Mouse (Mus musculus) liver, embryonic 14.5 days (tissue): Measurements from ENCODE around the gene Faap20. TPM values are rescaled to one million over a fixed set of nuclear protein-coding genes. Genes with fewer than 3 reads are reported as not detected.

Experiments used
- ATAC-seq: fragments of 200-750 bp; cut with Nextera tagmentation; 2 replicates; pipeline ENCODE4 v1.8.0; 2017; ENCODE audit warnings: moderate number of reproducible peaks, mild to moderate bottlenecking, moderate library complexity; ENCODE audit not compliant: insufficient read depth
- DNase-seq, 3 experiments: peaks; one replicate each; pipeline ENCODE4 v3.0.0-alpha.2; 2012 to 2013; ENCODE audit warnings: low read depth in 3 of 3, low spot score in 3 of 3
- H3K27ac ChIP-seq: fragments of 300-500 bp; sonication (generic); 2 replicates; pipeline ENCODE4 v1.5.1; 2014; ENCODE audit warnings: moderate library complexity, mild to moderate bottlenecking, control low read depth, inconsistent platforms
- H3K27me3 ChIP-seq: fragments of 300-500 bp; sonication (generic); 2 replicates; pipeline ENCODE4 v1.6.1; 2014; ENCODE audit warnings: mild to moderate bottlenecking, low read length, moderate library complexity; ENCODE audit not compliant: control insufficient read depth, insufficient read depth
- H3K36me3 ChIP-seq: fragments of 300-500 bp; sonication (generic); replicated peaks from 2 replicates; pipeline ENCODE4 v1.6.1; 2014; ENCODE audit warnings: low read depth; ENCODE audit not compliant: control insufficient read depth, insufficient read depth
- H3K4me1 ChIP-seq, 2 experiments: fragments of 200-500 bp in 1 of 2; fragments of 300-500 bp in 1 of 2; sonication (generic) in 1 of 2; replicated peaks; 2 replicates each; pipeline ENCODE4 v1.6.1; 2012 to 2014; ENCODE audit warnings: antibody characterized with exemption in 1 of 2, inconsistent platforms in 1 of 2, low read length in 1 of 2; ENCODE audit not compliant: control insufficient read depth in 2 of 2, insufficient read depth in 2 of 2
- H3K4me2 ChIP-seq: fragments of 300-500 bp; sonication (generic); 2 replicates; pipeline ENCODE4 v1.6.1; 2014; ENCODE audit warnings: low read depth, mild to moderate bottlenecking, control low read depth, moderate library complexity
- H3K4me3 ChIP-seq, 2 experiments: fragments of 200-500 bp in 1 of 2; fragments of 300-500 bp in 1 of 2; sonication (generic) in 1 of 2; 2 replicates each; pipeline ENCODE4 v1.5.1; 2012 to 2014; ENCODE audit warnings: low read depth in 2 of 2, low read length in 2 of 2, mild to moderate bottlenecking in 2 of 2, control low read depth in 1 of 2, inconsistent platforms in 1 of 2, moderate library complexity in 1 of 2; ENCODE audit not compliant: insufficient read depth in 1 of 2
- H3K9ac ChIP-seq: fragments of 300-500 bp; sonication (generic); replicated peaks from 2 replicates; pipeline ENCODE4 v1.6.1; 2014; ENCODE audit warnings: mild to moderate bottlenecking, control low read depth, moderate library complexity
- H3K9me3 ChIP-seq: fragments of 300-500 bp; sonication (generic); 2 replicates; pipeline ENCODE4 v1.6.1; 2016; ENCODE audit warnings: low read length, mixed read lengths; ENCODE audit not compliant: control insufficient read depth
- CTCF ChIP-seq: IDR thresholded peaks from 2 replicates; pipeline ENCODE4 v1.5.1; 2016; ENCODE audit warnings: antibody characterized with exemption, low read depth, control low read depth
- EP300 ChIP-seq: IDR thresholded peaks from 2 replicates; pipeline ENCODE4 v1.6.1; 2016; ENCODE audit warnings: antibody characterized with exemption, low read depth
- WGBS: fragments of 180-500 bp; shearing (Covaris S2); extraction: QIAGEN DNeasy Blood & Tissue Kit; methylation state at CpG from one replicate; pipeline ENCODE4 v1.1.7; 2014; ENCODE audit not compliant: insufficient replicate concordance; 5-methylcytosine and 5-hydroxymethylcytosine counted together
- polyA plus RNA-seq, 2 experiments: library from polyadenylated mRNA; depleted of rRNA in 1 of 2; stranded (reverse) in 1 of 2; unstranded in 1 of 2; fragments of >200 nt; fragmentation: Nextera tagmentation in 1 of 2; extraction: Ambion mirVana in 1 of 2; gene quantifications; 2 replicates each; pipeline versions ENCODE4 v1.2.1 to v1.2.3; 2012 to 2014

The Faap20 gene
- polyA plus RNA-seq, 2 experiments: 12.2 to 14.8 TPM

- Histone ChIP-seq H3K9me3 (no peaks in the 10 kb centered on the region), H3K27me3 (peaks cover 27% of the 10 kb centered on the region), H3K4me3 (peak overlapping the region; percentile 49 to 70), H3K9ac (no peak overlapping the region), H3K36me3 (no peaks in the 10 kb centered on the region), H3K4me2 (peak overlapping the region; percentile 79), H3K4me1 (peaks cover 5 to 41% of the 10 kb centered on the region in 2 experiments), H3K27ac (no peak overlapping the region)
- TF ChIP-seq CTCF: no peak
- TF ChIP-seq EP300: no peak
- WGBS: 7% methylated on average over 7 of the region's 7 CpGs
- DNase-seq (no peak), ATAC-seq (no peak)
Measured at GRCm38 (mm10) chr4:155221106-155221505, 28.5 kb upstream of the Faap20 start.

GRCm38 (mm10) chr4:155221599-155222551 is 27.7 kb upstream of the Faap20 start:
- Histone ChIP-seq H3K4me1 (peaks cover 5 to 34% of the 10 kb centered on the region in 2 experiments), H3K27ac (no peak overlapping the region), H3K9me3 (no peaks in the 10 kb centered on the region), H3K4me2 (peak overlapping the region; percentile 79), H3K9ac (peak overlapping the region; percentile 55), H3K36me3 (no peaks in the 10 kb centered on the region), H3K27me3 (peaks cover 27% of the 10 kb centered on the region), H3K4me3 (peak overlapping the region; percentile 49 to 70)
- under 1% methylated on average over 87 of the region's 93 CpGs for WGBS
- ATAC-seq: no peak
- DNase-seq: no peak
- no peak for TF ChIP-seq CTCF
- no peak for TF ChIP-seq EP300

GRCm38 (mm10) chr4:155222552-155222840 is 27.1 kb upstream of the Faap20 start, which contains the start of gene Ski:
Gene Ski, minus strand, starts transcription at chr4:155222592.
- H3K4me1 ChIP-seq: peaks cover 5 to 32% of the 10 kb centered on the region in 2 experiments
- 2% methylated on average over 26 of the region's 63 CpGs for WGBS

GRCm38 (mm10) chr4:155222841-155223593 is 26.6 kb upstream of the Faap20 start:
- ATAC-seq (peak; percentile 95), DNase-seq (peak; percentile 82 to 87 (median 83))
- peak overlapping the region; percentile 65 for H3K27ac ChIP-seq
- H3K9me3 ChIP-seq: no peaks in the 10 kb centered on the region
- H3K9ac ChIP-seq: peak overlapping the region; percentile 73
- H3K4me3 ChIP-seq: peak overlapping the region; percentile 23 to 70
- peaks cover 5 to 27% of the 10 kb centered on the region in 2 experiments for H3K4me1 ChIP-seq
- peak overlapping the region; percentile 79 for H3K4me2 ChIP-seq
- WGBS: under 1% methylated on average over 87 of the region's 116 CpGs
- H3K27me3 ChIP-seq: peaks cover 27% of the 10 kb centered on the region
- no peak for TF ChIP-seq CTCF
- TF ChIP-seq EP300: no peak
- no peaks in the 10 kb centered on the region for H3K36me3 ChIP-seq

More at GRCm38 (mm10) chr4:155222552-155222840, 27.1 kb upstream of the Faap20 start, which contains the start of gene Ski:
- H3K27ac ChIP-seq: peak within 1 kb of the TSS; percentile 65
- peaks cover 27% of the 10 kb centered on the region for H3K27me3 ChIP-seq
- H3K4me3 ChIP-seq: peak within 1 kb of the TSS; percentile 49 to 70
- peak within 1 kb of the TSS; percentile 79 for H3K4me2 ChIP-seq
- no peak for ATAC-seq
- H3K36me3 ChIP-seq: no peaks in the 10 kb centered on the region
- no peak for DNase-seq
- peak within 1 kb of the TSS; percentile 73 for H3K9ac ChIP-seq
- H3K9me3 ChIP-seq: no peaks in the 10 kb centered on the region
- TF ChIP-seq EP300 (no peak), CTCF (no peak)
